Mouse (Mus musculus): ENCODE data around the gene Rab3a. TPM values are rescaled to one million over a fixed set of nuclear protein-coding genes. Genes with fewer than 3 reads are reported as not detected.

The Rab3a gene
- total RNA-seq, 2 experiments from 2014 or later = 2.2 to 7.1 TPM

DNA sequence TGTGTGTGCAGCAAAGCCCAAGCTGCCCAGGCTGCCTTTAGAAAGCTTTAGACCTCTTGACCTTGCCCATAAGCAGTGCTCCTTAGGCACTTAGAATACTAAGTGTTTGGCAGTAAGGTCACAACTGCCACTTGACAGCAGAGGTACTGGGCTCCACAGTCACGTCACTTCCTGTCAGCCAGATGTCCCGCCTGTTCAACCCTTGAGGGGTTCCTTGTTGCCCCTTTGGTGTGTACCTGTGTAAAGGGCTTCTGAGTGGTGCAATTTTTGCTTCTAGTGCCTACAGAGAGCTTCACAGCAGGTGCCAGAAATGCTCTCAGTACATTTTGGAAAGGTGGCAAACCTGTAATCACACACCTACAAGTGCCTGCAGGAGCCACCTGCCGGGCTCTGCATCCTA is 16.3 kb upstream of the Rab3a start:
- no peak for ATAC-seq (replicated peaks; ENCODE audit: low FRiP score, poor library complexity, severe bottlenecking)

GRCm38 (mm10) chr8:70741661-70742060 is 12.8 kb upstream of the Rab3a start:
- ATAC-seq (replicated peaks; ENCODE audit: low FRiP score, poor library complexity, severe bottlenecking) = no peak

DNA sequence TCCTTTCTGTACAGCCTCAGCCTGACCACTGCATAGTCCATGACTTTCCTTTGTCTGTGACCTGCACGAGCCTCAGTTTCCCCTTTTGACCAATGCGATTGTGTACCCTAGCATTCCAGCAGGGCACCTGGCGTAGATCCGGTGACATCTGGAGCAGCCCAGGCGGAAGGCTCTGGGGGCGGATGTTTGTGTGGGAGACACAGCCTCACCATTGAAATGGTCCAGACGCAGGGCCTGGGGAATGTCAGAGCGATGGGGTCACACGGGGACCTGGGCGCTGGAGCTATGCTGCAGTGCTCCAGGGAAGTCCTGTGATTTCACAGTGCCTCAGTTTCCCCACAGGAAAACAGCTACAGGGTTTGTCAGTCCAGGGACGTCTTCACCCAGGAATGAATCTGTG is 12.3 kb upstream of the Rab3a start:
- ATAC-seq (replicated peaks; ENCODE audit: low FRiP score, poor library complexity, severe bottlenecking) = no peak

DNA sequence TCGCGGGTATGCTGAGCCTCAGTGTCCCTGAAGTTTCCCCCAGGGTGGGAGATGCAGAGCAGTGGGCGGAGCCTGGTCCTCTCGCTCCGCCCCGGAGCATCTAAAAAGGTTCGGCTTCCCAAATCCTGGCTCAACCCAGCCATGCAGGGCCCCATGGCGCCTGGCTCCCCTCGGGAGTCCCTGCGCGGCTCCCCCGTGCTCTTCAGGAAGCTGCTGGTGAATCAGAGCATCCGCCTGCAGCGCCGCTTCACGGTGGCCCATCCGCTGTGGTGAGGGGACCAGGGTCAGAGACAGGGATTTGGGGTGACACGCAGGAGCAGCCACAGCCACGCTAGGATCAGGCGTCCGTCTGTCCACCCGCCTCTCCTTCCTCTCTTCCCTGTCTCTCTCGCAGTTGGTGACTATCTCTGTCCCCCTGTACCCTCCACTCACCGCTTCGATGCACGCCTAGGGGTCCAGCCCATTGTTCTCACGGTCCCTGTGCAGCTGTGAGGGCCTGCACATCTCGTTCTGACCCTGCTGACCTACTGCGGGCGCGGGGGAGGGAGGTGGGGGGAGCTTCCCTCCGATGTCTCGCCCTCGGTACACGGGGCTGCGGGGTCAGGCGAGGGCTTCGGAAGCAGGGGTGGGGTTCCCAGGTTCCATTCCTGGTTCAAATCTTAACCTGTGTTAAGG is 11.4 kb upstream of the Rab3a start:
- ATAC-seq (replicated peaks; ENCODE audit: low FRiP score, poor library complexity, severe bottlenecking) = no peak

DNA sequence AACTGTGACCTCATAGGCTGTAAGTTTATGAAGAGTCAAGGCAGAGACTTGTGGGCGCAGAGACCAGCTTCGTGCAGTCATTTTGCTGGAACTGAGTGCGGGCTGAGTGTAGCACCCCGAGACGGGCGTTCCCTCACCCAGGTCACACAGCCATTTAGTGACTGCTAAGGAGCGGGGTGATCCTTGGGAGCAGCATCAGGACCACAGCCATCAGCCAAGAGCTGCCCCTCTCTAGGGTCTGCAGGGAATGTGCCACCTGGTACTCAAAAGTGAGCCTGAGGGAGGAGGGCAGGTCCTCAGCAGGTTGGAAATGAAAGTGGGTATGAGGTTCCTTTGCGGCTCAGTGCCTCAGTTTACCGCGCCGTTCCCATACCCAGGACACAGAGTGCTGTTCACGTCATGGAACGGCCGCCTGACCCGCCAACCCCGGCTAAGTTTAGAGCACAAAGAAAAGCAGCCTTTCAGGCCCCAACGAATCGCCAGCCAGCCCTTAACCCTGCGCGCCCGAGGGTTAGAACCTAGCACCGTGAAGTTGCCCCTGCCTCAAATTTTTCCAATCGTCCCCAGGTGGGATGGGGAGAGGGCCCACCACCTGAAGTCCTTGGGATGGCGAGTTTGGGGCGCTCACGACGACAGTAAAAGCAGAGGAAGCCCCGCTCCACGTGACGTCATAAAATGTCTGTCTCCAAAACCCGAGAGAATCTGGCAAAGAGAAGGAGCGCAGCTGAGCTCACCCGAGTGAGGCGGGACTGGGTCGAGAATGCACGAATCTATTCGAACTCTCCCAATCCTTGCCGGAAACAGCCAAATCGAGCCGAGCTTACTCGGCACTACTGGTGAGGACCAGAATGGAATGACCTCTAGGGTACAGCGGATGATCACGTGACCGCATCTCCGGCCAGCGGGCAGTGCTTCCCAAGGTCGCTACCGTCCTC is 10.6 kb upstream of the Rab3a start:
- ATAC-seq (replicated peaks; ENCODE audit: low FRiP score, poor library complexity, severe bottlenecking) = no peak

- ATAC-seq (replicated peaks; ENCODE audit: low FRiP score, poor library complexity, severe bottlenecking) = no peak
Observed at GRCm38 (mm10) chr8:70744806-70745205, 9.7 kb upstream of the Rab3a start.

GRCm38 (mm10) chr8:70745691-70746220 is 8.7 kb upstream of the Rab3a start:
- no peak for ATAC-seq (replicated peaks; ENCODE audit: low FRiP score, poor library complexity, severe bottlenecking)

DNA sequence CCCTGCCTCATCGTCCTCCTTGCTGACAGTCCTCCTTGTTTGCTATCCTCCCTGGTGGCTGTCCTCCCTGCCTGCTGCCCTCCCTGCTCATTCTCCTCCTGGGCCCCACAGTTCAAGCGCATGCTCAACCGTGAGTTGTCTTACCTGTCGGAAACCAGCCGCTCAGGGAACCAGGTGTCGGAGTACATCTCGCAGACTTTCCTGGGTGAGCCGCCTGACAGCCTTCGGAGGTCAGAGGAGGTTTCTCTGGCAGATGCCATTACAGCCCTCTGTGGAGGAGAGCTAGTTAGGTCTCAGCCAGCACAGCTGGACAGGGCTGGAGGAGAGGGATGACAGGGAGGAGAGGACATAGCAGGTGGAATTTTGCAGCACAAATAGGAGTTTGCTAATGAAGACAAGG is 7.8 kb upstream of the Rab3a start:
- no peak for ATAC-seq (replicated peaks; ENCODE audit: low FRiP score, poor library complexity, severe bottlenecking)

- no peak for ATAC-seq (replicated peaks; ENCODE audit: low FRiP score, poor library complexity, severe bottlenecking)
Observed at GRCm38 (mm10) chr8:70747211-70747890, 7.1 kb upstream of the Rab3a start.

DNA sequence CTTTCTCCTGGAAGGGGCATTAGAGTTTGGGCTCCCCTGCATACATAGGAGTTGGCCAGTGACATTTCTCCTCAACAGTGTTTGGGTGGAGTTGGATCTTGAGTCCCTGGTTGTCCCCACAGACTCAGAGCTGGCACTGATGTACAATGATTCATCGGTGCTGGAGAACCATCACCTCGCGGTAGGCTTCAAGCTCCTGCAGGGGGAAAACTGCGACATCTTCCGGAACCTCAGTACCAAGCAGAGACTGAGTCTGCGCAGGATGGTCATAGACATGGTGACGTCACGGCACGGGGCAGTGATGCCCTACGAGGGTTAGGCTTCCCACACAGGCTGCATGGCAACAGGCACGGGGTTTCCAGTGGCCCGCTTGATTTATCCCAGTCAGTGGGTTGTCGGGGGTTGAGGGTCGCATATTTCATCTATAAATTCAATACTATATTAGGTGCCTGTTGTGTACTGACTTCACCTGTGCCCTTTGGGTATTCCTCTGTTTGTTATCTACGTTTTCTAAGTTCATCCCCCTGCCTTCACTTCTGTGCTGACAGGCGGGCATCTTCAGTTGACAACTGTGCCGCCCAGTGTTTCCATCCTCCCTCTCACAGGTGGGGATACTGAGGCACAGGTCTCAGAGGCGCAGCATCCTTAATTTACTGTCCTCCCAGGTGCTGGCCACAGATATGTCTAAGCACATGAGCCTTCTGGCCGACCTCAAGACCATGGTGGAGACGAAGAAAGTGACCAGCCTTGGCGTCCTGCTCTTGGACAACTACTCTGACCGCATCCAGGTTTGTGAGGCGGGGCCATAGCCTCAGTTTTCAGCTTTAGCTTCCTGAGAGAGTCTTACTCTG is 6.0 kb upstream of the Rab3a start:
- no peak for ATAC-seq (replicated peaks; ENCODE audit: low FRiP score, poor library complexity, severe bottlenecking)

DNA sequence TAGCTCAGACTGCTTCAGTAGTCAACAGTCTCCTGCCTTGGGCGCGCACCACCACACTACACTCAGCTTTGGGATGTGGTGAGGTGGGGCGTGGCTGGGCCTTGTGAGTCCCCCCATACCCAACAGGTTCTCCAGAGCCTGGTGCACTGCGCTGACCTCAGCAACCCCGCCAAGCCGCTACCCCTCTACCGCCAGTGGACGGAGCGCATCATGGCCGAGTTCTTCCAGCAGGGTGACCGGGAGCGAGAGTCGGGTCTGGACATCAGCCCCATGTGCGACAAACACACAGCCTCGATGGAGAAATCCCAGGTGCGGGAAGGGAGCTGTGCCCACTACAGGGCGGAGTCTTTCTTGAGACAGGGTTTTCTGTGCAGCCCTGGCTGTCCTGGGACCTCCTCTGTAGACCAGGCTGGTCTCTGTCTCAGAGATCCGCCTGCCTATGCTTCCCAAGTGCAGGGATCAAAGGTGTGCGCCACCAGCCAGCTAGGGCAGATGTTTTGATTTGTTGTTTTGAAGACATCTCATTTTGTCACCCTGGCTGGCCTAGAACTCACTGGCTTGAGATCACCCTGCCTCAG is 5.3 kb upstream of the Rab3a start:
- ATAC-seq (replicated peaks; ENCODE audit: low FRiP score, poor library complexity, severe bottlenecking) = 0 out of 2 replicates have a peak, but pooled peaks have one; percentile 21

DNA sequence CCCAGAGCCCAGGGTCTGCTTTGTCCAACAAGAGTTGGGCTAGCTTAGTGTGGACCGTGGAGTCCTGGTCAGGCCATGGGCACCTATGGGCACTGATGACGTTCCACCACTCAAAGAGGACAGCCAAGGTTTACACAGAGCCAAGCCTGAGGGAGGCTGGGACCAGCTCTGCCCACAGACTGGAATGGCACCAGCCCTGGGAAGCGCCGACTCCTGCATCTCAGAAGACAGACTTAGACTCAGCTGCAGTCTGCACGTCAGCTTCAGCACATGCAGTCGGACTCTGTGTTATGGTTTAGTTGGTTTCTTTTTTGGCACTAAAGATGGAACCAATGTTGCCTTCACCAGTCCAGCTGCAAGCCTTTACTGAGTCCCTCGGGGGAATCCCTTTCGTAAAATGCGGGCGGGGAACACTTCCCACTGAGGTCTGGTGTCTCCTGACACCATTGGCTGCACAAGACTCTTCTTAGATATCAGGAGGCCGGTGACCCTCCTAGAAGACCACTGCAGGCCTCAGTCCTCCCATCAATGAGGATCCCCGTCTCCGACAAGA is 4.3 kb upstream of the Rab3a start:
- no peak for ATAC-seq (replicated peaks; ENCODE audit: low FRiP score, poor library complexity, severe bottlenecking)

- ATAC-seq (replicated peaks; ENCODE audit: low FRiP score, poor library complexity, severe bottlenecking) = no peak
Observed at GRCm38 (mm10) chr8:70752000-70752764, 2.3 kb upstream of the Rab3a start.

GRCm38 (mm10) chr8:70753151-70753550 is 1.3 kb upstream of the Rab3a start:
- no peak for ATAC-seq (replicated peaks; ENCODE audit: low FRiP score, poor library complexity, severe bottlenecking)

DNA sequence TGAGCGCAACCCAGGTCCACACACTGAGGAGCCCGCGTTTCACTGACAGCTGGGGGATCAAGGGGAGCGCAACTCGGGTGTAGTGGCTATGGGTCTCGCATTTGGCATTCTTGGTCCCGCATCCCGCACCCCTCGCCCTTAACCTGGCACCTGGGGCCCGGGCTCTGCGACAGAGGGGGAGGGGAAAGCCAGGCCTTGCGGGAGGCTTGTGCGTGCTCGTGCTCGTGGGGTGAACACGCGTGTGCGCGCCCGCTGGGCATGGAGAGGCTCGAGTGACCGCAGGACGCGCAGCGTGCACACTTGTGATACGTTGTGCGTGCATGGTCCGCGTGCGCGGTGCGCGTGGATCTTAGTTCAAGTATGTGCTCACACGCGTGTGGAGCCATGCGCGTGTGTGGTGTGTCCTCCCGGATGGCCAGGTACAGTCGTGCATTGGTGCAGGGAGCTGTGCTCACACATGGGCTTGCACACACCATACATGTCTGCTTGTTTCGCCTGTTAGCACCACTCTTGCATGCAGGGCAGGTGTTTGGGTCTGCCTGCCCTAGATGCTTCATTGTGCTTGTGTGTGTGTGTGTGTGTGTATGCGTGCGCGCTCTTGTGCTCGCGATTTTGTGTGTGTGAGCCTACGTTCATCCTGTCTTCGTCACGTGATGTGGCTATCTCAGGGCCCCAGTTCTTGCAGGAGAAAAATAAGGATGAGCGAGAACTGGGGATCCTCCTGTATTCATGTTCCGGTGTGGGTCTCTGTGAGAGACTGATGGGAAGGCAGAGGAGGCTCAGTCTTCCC is 587 bp downstream of the Rab3a start:
- peak; percentile 43 for ATAC-seq (replicated peaks; ENCODE audit: low FRiP score, poor library complexity, severe bottlenecking)

DNA sequence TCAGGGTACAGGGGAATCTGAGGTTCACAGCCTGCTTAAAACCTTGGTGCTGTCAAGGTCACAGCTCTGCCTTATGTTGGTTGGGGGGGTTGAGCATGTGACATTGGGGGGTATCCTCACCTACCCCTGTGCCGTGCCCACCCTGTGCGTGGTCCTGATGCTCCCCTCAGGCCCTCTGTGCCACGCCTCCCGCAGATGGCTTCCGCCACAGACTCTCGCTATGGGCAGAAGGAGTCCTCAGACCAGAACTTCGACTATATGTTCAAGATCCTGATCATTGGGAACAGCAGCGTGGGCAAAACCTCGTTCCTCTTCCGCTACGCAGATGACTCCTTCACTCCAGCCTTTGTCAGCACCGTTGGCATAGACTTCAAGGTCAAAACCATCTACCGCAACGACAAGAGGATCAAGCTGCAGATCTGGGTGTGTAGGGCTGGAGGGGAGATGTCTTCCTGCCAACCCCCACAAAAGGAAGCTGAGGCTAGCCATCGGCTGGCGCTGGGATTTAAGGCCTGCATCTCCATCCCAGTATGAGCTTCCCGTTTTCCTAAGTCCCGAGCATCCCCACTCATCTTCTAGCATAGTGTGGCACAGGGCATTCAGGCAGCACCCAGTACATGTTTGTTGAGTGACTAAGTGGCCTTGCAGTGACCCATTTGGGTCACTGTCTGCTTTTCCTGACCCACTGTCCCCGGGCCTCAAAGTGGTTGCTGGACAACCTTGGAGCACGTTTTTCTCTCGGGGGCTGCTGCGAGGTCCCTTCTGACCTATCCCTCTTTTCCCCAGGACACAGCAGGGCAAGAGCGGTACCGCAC is 1.4 kb downstream of the Rab3a start:
- ATAC-seq (replicated peaks; ENCODE audit: low FRiP score, poor library complexity, severe bottlenecking) = no peak
